Mouse (Mus musculus): ENCODE results near the gene Erfe.
A peak's percentile ranks its signal among the peaks of the same experiment; 100 is the strongest.

Erfe gene

DNA sequence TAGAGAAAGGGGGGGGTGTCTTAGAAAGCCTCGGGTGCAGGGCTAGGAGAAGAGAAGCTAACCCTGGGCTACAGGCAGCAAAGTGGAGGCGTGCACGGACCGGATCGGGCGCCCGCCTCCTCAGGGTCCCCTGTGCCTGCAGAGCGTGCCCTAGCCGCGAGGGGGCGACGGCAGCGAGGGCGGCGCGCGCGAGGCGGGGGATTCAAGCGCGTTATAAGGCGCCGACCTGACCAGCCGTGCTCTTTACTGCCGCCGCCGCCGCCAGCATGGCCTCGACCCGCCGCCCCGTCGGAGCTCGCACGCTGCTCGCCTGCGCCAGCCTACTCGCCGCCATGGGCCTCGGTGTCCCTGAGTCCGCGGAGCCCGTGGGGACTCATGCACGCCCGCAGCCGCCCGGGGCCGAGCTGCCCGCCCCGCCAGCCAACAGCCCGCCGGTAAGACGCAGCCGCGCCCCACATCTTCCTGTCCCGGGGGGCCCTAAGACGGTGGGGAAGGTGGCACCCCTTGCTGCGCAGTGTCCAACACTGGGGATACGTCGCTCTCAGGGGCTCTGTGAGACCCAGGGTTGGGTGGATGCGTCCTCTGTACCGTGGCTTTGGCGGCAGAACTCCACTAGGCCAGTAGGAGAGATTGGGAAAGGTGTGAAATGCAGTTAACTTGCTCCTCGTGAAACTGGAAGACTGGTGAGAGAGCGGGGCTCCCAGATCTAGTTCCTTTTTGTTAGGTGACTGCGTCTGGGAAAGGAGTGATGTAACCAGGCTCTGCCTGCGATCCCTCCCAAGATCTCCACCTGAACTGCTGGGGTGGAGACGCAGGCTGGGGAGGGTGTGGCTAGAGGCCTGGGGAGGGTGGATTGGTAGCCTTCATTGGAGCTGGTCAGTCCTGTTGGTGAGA lies at the start of gene Erfe:
TSS of gene Erfe (plus strand) at position 216 of the 894 bp plus-strand sequence.
- peak; percentile 82 for DNase-seq

DNA sequence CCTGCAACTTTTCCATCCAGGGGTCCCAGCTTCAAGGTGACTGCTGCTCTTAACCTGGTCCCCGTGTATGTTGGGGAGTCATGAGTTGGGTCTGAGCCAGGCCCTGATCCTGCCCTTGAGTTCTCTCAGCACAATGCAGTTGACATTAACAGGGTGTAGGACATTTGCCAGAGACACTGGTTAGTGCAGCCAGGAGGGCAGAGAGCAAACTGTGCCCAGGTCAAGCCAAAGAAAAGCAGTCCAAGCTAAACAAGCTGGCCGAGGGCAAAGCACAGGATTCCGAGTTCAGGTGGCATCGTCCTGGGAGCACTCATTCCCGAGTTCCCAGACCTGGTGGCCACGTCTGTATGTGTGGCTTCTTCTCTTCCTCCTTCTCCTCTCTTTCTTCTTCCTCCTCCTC lies 48.6 kb upstream of the Erfe start:
- DNase-seq: no peak

DNA sequence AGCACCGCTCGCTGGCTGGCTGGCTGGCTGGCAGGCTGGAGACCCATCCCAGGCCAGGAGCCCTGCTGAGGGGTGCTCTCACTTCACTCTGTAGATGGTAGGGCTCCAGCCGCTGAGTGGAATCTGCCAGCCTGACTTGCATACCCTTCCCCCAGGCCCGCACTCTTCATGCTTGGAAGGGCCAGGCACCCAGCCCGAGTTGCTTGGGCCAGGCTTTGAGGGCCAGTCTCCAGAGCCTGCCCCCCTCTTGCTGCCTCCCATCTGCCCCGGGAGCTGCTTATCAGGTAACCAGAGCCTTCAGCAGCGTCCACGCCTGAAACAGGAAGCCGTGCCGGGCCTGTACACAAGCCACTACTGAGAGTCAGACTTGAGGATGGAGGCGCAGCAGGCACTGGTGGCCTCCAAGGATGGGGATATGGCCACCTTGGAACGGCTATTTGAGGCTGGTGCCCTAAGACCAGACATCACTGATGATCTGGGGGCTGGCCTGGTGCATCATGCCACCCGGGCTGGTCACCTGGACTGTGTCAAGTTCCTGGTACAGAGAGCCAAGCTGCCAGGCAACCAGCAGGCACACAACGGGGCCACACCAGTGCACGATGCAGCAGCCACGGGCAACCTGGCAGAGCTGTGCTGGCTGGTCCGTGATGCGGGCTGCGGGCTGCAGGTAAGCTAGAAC lies 44.3 kb upstream of the Erfe start, which contains the start of gene Espnl:
TSS of gene Espnl (plus strand) at position 316 of the 679 bp plus-strand sequence.
- DNase-seq: peak; percentile 38

DNA sequence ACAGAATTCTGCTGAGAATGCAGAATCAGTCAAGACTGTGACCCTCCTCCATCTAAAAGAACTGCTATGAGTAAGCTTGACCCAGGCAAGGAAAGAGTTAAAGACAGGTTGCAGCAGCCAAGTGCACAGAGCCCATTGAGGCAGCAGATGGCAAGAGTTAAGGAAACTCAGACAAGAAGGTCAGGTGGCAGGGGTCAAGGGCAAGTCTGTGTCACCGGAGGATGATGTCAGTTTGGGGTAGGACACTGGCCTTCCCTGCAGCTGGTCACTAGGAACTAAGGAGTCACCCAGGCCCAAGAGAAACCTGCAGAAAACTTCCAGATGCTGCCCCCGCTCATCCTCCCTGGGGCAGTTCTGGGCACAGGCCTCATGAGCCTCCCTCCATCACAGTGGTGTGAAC lies 41.6 kb upstream of the Erfe start:
- DNase-seq: no peak

DNA sequence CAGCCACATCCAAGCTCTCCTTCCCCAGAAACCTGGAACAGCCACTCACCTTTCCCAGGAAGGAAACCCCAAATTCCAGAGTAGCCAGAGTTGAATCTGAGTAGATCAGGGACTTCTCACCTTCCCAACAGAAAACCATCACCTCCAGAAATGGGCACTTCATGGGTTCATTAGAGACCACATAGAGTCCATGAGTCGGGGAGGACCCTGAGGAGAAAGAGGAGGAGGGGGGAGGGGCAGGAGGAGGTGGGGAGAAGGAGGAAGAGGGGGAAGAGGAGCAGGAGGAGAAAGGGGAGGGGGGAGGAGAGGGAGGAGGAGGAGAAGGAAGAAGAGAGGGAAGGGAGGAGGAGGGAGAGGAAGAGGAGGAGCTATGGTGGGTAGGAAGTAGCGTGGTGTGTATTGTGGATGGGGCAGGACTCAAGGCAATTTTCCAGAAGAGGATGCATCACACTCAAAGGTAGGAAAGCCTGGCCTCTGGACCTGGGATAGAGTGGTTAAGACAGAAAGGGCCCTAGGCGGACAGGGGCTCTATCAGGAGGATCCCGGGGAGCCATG lies 40.7 kb upstream of the Erfe start:
- no peak for DNase-seq

DNA sequence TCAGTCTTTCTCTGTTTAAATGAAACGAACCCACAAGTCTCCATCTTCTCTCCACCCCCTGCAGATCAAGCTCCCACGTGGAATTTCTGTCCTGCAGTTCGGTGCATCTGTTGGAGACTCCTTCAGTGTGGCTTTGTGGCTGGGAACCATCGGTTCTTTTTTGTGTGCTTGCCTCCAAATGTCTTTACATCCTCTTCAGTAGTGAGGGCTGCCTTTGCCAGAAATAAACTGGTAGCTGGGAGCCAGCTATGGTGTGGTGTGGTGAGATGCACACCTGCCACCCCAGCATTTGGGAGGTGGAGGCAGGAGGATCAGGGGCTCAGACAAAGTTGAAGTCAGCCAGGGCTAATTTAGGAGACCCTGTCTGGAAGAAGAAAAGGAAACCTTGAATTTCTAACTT lies 34.1 kb upstream of the Erfe start:
- no peak for DNase-seq

DNA sequence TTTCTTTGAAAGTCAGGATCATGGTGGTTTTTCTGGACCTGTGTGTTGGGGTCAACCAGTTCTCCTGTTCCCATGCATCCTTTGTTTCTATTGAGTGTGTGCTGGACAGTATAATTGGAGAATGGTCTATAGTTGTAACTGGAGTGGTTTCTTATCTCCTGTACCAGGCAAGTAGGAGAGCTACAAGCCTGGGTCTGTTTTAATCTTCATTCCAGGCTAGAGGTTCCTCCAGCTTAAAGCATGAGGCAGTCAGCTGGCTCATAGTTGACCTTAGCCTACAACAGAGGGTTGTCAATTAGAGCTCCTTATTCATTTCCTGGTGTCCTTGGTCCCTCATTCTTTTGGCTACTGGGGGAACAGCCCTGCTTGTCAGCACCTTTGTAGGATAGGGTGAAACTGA lies 32.6 kb upstream of the Erfe start:
- DNase-seq: no peak

DNA sequence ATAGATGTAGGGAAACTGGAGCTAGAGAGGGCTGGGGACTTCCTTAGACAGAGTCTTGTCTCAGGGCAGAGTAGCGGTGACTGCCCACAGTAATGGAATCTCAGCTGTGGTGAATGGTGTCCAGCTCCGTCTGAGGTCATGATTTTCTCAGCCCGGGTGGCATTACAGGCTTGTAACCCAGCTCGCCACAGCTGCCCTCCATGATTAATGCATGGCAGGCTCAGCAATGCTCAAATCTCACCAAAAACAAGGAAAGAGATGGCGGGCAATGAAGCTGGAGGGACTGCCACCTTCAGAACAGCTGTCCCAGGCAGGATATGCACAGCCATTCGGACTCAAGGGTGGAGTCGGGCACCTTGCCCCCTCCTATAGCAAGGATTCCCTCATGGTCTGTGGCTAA lies 28.9 kb upstream of the Erfe start:
- no peak for DNase-seq

DNA sequence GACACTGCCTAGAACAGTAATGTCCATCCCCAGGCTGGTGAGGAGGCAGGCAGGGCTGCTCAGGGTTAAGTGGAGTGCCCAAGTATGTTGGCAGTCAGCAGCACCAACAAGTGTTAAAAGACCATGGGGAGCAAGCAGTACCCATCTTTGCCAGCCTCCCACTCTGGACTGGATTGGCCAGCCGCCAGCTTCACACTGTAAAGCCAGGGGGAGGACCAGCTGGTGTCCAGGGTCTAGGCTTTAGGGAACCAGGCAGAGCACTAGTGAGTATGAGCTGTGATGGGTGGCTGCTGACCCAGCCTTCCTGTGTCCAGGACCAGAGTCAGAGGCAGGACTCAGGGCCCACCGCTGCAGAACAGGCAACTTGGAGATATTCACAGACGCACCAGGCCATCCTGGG lies 22.2 kb upstream of the Erfe start:
- no peak for DNase-seq

DNA sequence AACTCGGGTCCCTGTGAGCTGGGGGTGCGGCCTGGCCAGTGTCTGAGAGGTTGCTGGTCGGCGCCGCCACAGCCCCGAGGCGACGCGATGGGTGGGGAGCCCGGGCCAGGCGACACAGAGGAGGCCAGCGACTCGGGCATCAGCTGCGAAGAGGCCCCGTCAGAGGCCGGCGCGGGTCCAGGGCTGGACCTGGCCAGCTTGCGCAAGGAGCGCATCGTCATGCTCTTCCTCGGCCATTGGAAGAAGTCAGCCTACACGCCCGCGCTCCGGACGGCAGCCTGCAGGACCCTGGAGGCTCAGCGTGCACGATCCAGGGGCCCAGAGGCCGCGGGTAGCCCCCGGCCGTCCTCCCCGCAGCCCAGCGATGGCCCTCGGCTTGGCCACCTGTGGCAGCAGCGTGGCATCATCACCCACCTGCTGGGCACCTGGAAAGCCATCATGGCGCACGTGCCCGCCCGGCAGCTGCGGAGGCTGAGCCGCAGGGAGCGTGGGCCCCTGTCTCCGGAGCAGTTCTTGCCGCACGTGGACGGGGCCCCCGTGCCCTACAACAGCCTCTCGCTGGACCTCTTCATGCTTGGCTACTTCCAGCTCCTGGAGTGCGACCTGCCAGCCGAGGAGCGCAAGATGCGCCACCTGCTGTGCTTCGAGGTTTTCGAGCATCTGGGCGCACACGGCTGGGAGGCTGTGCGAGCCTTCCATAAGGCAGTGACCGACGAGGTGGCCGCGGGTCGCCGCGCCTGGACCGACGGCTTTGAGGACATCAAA lies 21.1 kb upstream of the Erfe start:
- DNase-seq: peak; percentile 57

DNA sequence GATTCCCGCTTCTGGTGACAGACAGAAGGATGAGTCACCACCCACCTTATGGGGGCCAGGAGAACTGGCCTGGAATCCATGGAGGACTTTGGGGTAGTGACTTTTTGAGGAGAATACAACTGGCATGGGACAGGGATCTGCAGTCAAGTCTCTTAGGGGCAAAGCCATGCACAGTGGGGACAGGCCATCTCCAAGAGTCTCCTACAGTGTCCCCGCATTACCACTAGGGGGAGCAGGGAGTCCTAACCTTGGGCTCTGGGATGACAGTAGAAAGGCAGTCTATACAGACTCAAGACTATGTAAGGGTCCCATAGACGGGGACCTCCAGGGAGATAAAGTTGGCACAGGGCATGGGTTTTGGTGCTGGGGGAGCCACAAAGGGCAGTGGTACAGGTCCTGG lies 19.3 kb upstream of the Erfe start:
- peak; percentile 78 for DNase-seq

DNA sequence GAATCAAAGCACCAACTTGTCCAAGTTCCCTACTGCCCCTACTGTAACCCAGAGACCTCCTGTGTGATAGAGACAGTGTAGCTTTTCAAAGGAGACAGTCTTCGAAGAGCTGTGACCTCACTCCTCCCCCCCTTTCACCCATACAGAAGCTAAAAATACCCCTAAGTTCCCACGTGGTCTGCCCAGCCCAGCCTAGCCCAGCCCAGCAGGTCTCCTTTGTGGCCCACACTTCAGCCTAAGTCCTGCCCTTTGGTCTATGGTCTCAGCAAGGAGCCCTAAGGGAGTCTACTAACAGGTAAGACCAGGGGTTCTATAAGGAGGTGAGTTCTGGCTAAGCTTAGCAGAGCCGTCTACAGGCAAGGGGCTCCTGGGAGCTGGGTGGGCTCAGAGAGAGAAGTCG lies 15.4 kb upstream of the Erfe start, which contains the start of gene Klhl30:
TSS of gene Klhl30 (plus strand) at position 176 of the 400 bp plus-strand sequence.
- no peak for DNase-seq

DNA sequence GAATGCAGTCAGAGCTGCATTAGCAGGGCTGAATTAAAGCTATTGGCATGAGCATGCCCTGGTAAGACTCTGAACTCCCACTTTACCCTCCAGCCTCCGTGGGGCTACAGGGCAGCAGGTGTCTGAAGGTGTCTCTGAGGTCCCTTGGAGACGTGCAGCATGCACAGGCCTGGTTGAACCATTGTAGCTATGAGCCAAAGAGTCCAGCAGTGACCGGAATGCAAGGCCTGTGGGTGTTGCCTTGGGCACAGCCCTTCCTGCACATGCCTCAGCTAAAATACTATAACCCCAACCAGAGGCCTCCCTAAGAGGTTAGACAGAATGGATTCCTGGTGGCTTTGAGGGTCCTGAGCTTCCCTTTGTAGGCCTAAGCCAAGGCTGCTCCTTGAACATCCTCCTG lies 15.0 kb upstream of the Erfe start:
- DNase-seq: no peak

DNA sequence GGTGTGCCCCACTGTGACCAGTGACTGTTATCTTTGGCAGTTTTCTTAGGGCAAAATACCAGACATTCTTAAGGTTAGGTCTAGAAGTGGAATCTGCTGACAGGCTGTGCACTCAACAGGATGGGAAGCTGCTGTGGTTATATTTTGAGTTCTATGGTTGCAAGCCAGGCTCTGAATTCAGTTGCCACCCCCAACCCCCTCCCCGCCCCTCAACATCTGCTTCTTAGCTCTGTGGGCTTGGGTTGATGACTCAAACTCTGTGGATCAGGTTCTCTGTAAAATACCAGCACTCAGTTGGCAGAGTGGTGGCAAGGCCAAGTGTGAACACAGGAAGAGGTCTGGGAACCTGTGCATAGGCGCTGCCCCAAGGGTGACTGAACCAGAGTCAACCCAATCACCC lies 14.0 kb upstream of the Erfe start:
- DNase-seq: no peak

DNA sequence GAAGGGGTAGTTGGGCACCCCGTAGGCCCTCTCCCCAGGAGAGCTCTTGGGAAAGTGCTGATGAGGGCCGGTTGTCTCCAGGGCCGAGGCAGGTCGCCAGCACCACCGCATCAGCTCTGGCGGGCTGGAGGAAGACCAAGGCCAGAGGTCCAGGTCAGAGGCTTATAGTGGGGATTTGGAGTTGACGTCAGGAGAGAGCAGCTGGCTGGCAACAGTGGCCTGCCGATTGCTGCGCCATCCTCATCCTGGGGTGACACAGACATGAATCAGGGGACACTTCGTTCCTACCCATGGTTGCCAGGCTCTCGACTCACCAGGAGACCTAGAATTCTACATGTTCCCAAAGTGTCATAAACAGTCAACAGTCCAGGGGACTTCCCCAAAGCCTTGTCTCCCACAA lies 10.1 kb upstream of the Erfe start:
- DNase-seq: no peak

DNA sequence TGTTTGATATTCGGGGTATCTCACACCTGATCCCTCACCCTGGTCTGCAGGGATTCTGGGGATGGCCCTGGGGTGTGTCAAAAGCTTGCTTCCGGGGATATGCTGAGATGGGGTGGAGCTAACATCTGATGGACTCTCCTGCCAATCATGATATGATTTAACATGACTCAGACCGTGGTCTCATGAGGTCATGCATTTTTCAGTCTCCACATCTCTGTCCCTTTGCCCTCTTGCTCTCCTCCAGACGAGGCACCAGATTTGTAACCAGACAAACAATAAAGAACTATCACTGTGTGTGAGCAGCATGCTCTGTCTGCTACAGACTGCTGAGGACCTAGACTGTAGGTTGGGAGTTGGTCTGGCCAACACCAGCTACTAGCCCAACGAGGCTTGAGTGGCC lies 4.1 kb upstream of the Erfe start:
- no peak for DNase-seq

DNA sequence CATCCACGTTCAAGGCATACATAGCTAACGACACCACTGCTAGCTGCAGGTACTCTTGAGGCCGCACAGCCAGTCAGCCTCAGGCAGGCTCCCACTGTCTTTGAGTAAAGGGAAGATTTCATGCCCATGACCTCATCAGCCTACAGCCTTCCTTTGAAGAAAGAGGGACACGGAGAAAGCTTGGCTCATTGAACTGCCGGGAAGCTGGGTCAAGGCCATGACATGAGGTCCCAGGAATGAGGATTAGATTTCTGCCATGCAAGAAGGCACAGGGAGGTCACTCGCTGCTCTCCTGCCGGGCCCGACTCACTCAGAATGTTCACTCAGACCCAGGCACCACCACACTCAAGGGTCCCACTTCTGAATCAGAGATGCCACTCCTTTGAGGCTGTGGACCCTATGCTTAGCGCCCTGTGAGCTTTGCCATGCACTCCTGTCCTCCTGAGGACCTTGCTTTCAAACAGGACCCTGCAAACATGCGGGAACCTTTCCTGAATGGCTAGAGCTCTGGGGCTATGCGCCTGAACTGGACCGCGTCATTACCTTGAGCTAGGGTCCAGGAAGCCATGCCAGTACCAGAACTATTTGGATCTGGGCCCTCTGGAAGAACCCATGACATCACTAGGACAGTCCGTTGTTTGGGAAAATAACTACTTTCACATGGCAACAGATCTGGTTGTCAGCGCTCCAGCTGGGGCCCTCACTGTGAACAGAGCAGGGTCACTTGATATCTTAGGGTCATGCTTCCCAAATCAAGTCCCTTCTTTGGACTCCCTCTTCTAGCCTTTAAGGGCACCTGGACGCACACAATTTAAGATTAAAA lies 1.2 kb upstream of the Erfe start:
- DNase-seq: no peak

DNA sequence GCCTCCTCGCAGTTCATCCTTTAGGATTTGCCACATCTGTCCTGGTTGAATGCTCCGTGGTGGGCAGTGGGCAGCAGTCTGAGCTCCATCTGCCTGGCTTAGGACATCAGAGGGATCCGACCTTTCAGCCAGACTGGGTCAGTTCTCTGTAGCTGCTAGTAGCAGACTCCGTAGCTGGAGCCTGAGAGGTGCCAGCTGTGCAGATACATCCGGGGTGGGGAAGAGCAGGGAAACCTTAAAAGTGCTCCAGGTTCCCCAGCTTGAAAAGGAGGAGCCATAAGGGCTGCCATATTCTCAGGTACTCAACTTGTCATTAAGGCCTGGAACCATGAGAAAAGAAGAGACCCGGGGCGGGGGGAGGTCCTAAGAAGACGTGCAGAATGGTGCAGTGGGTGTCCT lies 415 bp upstream of the Erfe start:
- DNase-seq: no peak

DNA sequence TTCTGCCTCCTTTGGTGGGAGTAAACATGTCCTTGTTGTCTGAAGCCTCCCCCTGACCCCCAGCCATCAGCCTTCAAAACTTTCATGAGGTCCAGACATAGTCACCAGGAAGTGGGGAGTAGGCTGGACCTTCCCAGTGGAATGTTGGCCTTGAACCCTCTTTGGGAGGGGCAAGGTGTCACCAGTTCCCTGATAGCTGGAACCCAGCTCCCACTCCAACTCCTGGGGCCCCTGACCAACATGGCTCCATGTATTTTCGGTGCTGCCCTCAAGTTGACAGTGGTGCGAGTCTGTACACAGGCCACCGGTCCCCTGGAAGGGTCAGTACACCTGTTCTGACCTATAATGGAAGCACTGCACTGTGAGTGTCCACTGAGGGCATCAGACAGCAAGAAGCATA lies 1.1 kb downstream of the Erfe start:
- no peak for DNase-seq

DNA sequence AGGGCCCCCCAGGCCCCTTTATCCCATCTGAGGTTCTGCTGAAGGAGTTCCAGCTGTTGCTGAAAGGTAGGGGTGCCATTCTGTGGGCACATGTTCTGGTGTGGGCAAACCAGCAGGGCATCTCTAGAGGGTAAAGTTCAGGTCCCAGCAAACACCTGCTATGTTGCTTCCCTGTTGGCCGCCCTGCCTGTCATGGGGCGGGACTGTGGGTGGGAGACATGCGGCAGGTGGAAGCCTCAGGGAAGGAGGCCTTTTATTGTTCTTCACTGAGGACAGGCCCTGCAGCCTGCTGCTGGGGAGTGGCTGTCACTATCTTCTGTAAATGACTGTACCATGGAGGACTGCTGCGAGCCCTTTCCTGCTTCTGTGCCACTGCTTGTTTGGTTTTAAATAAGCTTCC lies 3.2 kb downstream of the Erfe start:
- no peak for DNase-seq

DNA sequence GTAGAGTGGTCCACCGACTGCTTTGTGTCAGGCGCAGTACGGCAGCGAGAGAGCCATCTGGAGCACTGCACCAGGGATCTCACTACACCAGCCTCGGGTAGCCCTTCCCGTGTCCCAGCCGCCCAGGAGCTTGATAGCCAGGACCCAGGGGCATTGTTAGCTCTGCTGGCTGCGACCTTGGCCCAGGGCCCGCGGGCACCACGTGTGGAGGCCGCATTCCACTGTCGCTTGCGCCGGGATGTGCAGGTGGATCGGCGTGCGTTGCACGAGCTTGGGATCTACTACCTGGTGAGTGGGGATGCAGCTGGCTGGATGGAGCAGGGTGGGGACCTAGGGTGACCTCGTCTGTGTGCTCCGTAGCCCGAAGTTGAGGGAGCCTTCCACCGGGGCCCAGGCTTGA lies 3.8 kb downstream of the Erfe start:
- DNase-seq: no peak

DNA sequence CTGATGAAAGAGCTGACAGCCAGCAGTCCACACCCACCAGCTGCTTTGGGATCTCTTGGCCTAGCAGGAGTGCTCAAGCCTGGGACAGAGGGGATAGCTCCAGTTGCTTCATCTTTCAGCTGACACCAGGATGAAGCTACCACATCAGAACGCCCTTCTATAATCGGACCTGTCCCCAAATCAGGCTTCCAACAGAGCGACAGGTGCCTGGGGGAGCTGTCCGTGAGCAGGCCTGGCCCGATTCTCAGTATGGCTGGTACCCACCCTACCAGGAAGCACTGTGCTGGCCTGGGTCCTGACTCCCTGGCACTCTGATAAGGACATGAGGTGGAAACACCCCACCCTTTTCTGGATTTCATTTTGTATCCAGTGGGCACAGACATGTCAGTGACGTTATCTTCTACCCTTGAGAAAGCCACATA lies 7.2 kb downstream of the Erfe start:
- no peak for DNase-seq
